Mouse (Mus musculus) bone marrow, adult 2 months (tissue): ENCODE data around the gene Slc22a23.

ENCODE experiments used
- CTCF ChIP-seq: fragments of 200-500 bp; IDR thresholded peaks from 2 replicates; pipeline ENCODE4 v1.5.1; 2011; ENCODE audit warnings: low read length, control low read depth; ENCODE audit not compliant: control insufficient read depth, insufficient read depth
- POLR2A ChIP-seq: fragments of 200-500 bp; IDR thresholded peaks from 2 replicates; pipeline ENCODE4 v1.6.1; 2011; ENCODE audit warnings: low read depth, mild to moderate bottlenecking, control low read depth, low read length, borderline replicate concordance; ENCODE audit not compliant: control insufficient read depth

- TF ChIP-seq POLR2A, result no peak
- TF ChIP-seq CTCF, result no peak
Observed at GRCm38 (mm10) chr13:34253736-34254135, 91.2 kb downstream of the Slc22a23 start.
